Mouse (Mus musculus): ENCODE results near the gene Gm17359.
"Not testable (repeated sequence)": the region's sequence is repeated elsewhere in the genome, so short reads cannot be mapped to it uniquely, and the experiment has no call there.

Gm17359 gene

DNA sequence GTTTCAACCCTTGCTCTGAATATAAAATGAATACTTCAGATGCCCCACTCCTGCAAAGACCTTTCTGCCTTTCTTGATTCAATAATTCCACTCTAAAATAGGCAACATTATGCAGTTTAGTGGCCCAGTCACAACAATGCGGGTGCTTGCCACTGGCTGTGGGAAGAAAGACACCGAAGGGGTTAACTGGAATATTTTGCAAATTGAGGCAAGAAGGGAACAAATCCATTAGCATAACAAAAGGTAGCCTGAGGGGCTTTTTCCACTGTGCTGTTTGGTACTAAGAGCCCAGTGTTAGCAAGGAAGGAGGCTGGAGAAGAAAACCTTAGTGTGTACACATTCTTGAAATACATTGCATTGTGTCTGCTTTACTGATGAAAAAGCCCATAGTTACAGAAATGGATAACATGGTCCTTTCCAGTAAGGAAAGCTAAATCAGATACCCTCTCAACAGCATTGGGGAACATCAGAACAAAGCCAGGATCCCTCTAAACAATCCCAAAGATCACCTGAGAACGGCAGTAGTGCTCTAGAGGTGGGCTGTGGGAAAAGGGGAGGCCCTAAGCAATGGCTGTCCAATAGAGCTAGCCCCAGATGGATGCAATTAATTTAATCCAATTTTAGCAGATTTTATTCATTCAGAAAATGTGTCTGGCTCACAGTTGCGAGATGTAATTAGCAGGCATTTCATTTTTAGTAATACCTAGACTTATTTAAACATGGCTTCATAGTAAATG, 80.7 kb downstream of the Gm17359 start:
- no peak for DNase-seq

DNA sequence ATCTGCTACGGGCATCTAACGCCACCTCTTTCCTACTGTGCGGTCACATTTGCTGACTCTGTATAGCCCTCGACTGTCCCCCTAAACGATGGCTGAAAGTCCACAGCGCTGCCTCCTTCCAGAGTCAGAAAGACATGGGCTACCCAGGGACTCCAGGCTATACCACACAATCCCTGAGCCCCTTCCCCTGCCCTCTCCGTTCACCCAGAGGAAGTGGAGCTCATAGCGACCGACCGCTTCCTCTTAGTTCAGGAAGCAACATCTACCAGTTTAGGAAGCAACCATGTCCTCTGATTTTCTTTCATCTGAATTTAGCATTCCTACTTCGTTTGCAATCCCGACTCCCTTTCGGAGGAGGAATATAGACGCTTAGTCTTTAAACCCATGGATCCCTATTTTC, 82.5 kb downstream of the Gm17359 start:
- no peak for DNase-seq

DNA sequence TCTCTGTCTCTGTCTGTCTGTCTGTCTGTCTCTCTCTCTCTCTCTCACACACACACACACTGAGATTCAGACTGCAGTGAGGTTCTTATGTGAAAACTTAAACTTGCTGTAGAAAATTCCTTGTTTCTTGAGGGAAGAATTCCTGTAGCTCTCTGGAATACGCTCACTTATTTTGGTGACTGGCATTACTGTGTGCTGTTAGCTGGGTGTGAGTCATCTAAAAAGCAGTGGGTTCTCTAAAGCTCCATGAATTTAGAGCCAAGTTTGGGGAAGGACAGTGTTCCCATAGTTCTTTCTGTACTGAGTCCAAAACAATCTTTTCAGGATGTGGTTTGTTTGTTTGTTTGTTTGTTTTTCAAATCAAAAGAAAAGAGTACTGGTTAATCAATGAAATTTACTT, 89.0 kb downstream of the Gm17359 start:
- no peak for DNase-seq

DNA sequence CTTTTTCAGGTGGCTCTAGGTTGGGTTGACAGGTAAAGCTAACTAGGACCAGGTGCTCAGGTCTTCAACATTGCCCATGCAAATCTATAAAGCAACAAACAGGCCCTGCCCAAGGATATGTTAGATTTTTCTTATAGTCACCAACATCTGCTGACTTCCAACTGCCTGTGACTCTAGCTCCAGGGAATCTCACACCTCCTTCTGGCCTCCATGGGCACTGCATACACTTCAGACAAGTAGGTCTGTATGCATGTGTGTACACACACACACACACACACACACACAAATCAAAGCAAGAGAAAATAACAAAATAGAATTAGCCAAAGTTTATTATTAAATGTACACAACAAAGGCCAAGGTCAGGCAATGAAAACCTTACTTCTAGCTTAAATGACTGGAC, 97.1 kb downstream of the Gm17359 start:
- DNase-seq, result no peak

DNA sequence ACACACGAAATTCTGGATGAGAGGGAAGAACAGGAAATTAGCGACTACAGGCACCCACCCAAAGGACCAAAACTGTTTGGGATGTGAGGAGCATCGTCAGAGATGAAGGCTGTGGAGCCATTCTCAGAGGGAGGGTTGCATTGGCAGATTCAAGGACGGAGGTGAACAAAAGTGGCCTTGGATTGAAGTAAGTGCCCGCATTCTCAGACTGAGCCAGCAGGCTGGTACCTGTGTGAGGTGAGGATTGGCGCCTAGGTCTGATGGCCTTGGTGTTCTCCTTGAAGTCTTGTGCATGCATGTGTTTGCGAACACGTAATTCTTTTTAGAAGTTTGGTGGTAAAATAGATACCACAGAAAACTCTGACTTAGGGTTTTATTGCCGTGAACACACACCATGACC, 98.0 kb downstream of the Gm17359 start:
- no peak for DNase-seq

DNA sequence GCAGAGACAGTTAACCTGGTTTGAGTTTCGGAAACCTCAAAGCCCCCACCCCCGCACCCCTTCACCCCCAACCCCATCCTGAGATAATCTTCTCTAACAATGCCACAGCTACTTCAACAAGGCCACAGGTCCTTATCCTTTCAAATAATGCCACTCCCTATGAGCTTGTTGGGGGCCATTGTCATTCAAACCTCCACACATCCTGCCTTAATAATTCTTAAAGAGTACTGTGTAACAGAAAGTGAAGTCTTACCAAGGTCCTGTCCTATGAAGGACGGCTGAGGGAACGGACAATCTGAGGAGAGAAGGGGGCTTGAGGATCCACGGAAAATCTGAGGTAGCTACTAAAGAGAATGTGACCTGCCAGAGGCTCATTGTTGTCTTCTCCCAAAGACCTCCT, 98.5 kb downstream of the Gm17359 start:
- DNase-seq, result no peak

DNA sequence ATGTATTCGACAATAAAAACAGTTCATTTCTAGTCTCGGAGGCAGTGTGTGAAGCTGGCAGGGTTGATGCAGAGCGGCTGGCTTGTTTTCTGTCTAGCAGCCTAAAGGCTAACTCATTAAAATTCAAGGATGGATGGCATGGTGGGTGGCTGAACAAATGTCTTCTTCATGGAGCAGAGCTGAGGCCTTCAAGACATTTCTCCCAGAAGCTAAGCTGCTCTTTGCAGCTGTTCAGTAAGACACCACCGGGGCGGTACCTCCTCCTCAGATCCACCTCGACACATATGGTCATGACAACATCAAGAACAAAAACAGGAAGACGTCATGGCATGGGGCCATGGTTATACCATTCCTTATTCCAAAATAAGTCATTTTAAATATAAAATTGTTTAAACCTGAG, 99.7 kb downstream of the Gm17359 start:
- DNase-seq, result no peak

DNA sequence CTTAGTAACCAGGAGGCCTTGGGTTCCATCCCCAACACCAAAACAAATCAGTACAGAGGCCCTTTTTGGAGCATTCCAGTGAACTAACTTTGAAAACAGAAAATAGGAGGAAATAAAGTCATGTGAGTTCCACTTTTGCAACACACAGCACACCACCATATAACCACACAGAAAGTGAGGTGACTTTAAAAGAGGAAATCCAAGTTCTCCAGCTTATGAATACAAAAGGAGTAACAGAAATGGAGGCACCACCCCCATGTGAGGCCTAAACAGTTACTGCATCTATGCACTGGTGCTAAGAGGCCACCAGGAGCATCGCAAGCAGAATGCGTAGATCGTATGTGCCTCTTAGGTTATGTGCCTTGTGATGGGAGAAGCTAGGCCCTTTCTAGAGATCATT, 101.8 kb downstream of the Gm17359 start:
- DNase-seq, result no peak

DNA sequence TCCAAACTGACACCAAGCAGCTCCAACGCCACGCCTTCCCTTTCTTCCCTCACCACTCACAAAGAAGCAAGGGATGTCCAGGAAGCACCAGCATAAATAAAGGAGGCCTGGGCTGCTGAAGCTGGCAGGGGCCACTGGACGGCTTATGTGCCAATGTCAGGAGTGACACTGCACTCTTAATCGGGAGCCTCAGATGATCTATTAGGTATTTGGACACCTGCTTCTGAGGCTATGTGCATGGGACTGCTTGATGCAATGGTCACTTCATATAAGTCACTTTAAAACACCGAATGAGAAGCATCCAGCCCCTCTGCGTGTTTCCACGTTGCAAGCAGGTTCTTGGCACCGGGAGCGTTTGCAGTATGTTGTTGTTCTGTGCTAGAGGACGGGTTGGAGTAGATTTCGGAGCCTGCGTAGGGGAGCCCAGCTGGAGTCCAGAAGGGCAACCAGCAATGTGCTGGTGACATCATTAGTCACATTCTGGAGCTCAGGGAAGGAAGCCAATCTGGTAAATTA, 104.6 kb downstream of the Gm17359 start:
- DNase-seq, result peak; percentile 87

DNA sequence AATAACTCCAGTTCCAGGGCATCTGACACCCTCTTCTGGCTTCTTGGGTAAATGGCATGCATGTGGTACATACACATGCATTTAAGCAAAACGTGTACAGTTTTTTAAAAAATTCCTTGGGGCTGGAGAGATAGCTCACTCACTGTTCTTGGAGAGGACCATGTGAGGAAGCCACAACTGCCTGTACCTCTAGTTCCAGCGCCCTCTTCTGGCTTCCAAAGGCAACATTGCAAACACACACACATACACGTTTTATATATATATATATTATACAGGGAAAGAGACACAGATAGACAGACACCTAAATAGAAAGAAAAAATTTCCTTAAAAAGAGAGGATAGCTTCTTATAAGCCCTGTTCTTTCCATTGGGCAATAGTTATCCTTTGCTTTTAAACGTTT, 107.4 kb downstream of the Gm17359 start:
- DNase-seq, result no peak

DNA sequence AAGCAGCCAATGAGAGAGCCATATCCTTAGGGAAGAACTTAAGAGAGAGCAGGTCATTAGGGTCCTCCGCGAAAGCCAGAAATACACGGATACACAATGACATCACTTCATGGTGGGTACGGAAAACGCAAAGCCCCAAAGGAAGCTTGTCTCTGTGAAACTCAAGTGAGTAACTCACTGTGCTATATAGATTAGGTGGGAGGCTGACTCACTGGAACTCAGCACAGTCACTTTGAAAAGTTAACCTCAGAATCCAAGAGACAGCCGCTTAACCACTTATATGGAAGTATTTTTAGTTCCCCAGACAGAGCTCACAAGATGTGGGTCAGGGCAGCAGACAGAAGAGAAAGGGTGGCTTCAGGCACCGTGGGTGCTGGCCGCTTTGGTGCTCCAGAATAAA, 108.6 kb downstream of the Gm17359 start:
- DNase-seq, result no peak

DNA sequence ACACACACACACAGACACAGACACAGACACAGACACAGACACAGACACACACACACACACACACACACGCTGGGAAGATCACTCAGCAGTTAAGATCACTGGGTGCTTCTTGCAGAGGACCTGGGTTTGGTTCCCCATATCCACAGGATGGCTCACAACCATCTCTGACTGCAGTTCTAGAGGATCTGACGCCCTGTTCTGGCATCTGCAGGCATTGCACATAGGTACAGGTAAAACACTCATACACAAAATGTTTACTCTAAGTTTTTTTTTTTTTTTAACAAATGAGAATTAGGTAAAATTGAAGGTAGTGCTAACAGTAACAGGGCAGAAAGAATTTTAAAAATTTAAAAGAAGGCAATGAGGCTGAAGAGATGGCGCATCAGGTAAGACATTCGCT, 109.7 kb downstream of the Gm17359 start:
- DNase-seq, result no peak

DNA sequence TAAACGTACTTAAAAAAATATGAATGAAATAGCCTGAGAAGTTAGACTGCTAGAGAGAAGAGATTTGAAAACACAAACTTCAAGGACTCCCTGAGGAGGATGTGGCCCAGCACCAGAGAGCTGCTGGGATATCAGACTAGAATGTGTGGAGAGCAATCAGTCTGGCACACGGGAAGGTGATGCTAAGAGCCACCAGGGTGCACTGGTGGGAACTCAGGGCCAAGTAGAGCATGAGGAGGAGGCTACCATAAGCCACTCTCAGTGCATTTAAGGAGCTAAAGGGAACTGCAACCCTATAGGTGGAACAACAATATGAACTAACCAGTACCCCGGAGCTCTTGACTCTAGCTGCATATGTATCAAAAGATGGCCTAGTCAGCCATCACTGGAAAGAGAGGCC, 110.2 kb downstream of the Gm17359 start:
- not testable (repeated sequence) for DNase-seq

DNA sequence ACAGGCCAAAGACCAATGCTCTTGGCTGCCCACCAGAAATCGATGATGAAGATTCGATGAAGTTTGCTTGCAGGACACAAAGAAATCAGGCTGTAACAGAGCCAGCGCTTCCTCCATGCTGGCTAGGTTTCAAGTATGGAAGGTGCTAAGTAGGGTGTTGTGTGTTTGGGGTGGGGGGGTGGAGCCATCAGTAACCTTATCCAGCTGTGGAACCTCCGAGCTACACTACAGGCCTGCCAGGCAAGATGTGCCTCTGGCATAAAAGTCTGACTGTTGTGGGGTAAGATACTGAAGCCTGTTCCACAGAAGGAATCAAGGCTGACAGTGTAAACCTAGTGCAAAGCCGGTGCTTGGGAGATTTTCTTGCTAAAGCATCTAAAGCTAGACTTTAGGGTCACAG, 112.0 kb downstream of the Gm17359 start:
- DNase-seq, result no peak

DNA sequence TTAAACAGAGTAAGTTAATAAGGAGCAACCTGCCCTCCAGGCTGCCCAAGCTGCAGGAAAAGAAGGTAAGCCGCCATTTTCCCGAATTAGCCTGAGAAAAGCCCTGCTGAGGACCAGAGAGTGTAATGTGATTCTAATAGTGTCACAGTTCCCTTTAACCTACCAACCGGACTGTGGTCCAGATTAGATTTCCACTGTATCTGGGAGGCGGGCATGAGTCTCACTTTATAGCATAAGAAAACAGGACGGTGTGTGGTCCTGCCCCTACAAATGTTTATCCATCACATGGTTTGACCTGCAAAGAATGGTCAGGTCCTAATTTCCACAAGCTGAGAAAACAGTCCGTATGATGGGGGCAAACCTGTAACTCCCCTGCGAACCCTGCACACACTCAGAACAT, 112.9 kb downstream of the Gm17359 start:
- DNase-seq, result no peak

DNA sequence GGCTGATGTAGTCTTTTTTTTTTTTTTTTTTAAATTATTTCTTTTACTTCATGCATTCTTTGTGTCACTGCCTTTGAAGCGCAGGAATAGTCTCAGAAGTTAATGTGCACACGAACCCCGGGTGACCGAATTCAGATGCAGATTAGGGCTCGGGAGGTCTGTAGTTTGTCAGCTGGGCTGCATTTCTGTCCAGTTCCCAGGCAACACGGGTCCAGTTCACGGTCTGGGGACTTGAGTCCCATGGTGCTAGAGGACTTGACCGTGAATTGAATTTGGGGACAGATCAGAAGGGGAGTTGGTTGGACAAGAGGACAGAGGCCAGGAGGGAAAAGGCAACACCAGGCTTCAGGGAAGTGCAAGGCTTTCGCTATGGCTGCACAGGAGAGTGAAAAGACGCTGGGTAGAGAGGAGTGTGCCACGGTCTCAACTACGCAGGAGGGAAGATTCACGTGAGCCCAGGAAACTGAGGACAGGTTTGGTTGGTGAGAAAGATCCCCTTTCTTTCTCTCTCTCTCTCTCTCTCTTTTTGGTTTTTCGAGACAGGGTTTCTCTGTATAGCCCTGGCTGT, 116.3 kb downstream of the Gm17359 start:
- no peak for DNase-seq

DNA sequence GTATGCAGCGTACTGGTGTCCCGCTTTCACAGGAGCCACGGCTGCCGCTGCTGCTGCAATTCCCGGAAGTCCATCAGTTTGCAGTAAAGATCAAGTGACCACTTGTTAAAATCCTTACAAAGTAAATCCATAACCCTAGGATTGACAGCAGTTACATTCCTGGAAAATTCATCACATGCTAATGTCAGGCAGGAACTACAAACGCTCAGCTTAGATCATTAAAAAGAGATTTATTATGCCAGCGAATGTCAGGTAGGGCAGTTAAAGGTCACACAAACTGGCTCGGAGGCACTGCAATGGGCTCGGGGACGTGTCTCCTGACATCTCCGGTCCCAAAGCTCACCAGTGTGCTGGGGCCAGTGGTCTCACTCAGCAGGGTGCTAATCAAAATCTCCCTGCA, 119.3 kb downstream of the Gm17359 start:
- no peak for DNase-seq

DNA sequence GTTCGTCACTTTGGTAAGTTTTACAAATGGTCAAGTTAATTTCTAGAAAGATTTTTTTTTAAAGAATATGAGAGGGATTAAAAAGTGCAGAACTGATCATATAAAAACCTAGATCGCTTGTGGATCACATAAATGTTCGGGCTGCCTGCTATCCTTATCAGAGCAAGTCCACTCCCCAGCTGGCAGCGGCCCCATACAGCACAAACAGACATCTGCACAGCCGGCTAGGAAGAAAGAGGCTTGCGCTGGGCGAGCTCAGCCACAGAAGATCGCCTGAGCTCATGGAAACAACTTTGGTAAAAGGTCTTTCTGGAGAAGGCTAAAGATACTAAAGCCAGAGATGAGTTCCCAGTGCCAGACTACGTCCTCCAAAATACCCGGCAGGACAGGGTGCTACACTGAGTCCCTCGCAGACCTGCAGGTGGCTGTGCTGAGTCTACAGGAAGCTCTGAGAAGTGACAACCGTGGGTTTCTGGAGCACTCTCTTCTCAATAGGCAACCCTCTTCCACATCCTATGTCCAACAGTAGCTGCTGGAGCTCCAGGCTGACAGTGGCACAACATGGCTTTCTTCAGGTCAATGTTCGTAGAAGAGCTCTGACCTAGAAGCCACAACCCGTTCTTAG, 122.3 kb downstream of the Gm17359 start:
- no peak for DNase-seq

DNA sequence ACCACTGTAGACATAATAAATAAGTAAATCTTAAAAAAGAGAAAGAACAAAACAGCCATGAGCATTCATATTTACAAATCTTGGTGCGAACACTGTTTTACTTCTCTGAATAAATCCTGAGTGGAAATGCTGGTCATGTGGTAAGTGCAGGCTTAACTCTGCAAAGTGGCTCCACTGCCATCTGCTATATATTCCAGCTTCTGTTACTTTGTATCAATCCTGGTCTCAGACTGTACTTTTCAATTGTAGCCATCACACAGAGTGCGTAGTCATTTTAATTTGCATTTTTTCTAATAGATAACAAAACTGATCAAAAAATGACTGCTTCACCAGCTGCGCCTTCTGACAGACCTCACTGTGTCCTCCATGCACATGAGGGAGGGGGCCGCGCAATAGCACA, 133.0 kb downstream of the Gm17359 start:
- DNase-seq, result no peak

DNA sequence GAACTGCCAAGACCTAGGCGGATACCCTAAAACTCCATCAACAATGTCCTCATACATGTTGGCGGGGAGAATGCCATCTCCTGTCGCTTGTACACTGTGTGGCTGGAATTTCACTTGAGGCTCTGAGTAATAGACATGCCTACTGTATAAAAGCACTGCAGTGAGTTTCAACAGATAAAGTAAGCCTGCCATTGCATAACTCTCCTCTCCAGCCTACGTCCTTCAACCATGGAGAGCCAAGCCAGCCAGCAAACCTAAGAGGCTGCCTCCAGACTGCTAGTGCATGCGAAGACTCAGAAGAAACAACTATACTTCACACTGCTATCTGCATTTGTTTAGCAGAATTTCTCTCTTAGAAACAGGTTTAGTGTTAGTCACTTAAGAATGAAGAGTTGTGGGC, 135.9 kb downstream of the Gm17359 start:
- DNase-seq, result no peak

DNA sequence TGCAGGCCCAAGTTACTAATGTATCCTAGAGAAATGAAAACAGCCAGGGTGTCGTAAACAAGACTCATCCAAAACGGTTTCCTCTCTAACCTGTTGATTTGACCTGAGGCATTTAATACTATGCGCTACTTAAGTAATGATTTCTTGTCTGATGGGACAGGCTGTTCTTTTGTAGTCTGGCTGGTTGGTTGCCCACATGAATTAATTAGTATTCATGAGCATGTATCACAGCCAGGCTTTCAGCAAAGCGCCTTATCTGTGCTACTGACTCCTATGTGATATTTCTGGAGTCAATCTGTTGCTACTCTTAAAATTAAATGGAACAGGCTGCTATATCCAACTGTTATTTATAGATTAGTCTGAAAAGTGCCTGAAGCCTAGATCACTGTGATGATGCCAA, 138.4 kb downstream of the Gm17359 start:
- DNase-seq, result no peak

DNA sequence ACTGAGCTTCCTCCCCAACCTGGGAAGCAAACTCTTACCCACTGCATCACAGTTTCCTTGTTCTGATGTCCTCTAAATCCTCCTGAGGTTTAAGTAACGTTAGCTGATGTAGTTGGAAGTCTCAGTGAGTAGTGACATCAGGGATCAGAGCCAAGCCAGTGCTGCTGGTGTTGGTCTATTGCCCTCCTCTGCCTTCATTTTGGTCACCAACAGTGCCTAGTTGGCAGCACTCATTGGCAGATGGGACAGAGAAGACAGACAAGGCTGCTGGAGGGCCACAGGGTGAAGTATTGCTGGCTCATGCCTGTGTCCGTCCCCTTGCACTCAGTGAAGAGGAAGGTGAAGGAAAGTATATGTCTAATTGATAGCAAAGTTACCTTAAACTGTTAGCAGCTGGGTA, 139.5 kb downstream of the Gm17359 start:
- peak; percentile 66 for DNase-seq

DNA sequence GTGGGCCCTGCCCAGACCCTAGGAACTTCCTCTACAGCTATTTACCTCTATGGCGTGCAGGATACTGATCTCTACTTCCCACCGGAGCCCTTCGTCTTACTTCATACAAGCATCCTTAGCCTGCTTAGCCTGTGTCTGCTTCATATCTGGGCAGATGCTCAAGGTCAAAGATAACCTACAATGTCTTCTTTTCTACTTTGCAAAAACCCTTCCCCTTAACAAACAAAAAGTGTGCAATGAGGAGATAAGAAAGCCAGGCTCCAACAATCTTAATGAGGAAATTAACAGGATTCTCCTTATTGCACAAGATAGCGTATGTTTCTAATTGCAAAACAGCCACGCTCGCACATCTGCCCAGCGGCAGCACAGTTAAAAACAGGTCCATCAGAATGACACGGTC, 141.9 kb downstream of the Gm17359 start:
- DNase-seq, result no peak

DNA sequence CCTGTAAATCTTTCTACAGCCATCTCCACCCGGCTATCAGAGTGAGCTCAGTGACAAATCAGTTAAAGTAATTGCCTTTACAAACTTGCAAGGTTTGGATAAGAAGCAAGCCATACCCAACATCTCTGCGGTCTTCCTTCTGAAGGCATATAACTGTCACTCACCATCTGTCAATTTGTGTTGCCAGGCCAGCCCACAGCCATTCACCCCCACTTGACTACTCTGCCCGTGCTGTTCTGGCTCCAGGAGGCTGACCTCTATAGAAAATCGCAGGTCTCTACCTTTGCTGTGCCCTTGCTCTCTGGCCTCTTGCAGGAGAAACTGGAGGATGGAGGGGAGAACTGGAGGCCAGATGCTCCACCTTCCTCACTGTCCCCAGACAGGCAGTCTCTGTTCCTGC, 142.4 kb downstream of the Gm17359 start:
- peak; percentile 37 for DNase-seq
